Mouse (Mus musculus) T-helper 1 cell (primary cell): ENCODE measurements around the gene Ces1f.
"Not testable (repeated sequence)": the region's sequence is repeated elsewhere in the genome, so short reads cannot be mapped to it uniquely, and the experiment has no call there.

Experiments used
- in situ Hi-C: fragments of 300-600 bp; cut with MboI, MseI; formaldehyde crosslinking; loops from one replicate; pipeline ENCODE4 v1.15.1; 2025; ENCODE audit warnings: high pct_unique_total_duplicates

Ces1f gene

DNA sequence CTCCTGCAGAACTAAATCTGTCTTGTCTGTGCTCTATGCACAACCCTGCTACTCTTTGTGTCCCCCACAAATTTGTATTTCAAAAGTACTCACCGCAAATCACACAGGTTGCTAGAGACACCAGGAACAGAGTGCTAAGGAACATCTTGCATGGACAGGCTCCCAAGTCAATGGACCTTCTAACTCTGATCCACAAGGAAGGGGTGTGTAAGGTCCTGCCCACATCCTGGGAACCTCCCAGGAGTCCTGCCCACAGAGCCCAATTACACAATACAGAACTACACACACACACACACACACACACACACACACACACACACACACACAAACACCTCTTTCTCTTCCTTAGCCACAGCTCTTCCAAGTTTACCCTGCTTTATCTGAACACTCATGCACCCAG, at the start of gene Ces1f:
TSS of gene Ces1f (minus strand) at position 192 of the 400 bp plus-strand sequence.
- in situ Hi-C loops = no loop called here

DNA sequence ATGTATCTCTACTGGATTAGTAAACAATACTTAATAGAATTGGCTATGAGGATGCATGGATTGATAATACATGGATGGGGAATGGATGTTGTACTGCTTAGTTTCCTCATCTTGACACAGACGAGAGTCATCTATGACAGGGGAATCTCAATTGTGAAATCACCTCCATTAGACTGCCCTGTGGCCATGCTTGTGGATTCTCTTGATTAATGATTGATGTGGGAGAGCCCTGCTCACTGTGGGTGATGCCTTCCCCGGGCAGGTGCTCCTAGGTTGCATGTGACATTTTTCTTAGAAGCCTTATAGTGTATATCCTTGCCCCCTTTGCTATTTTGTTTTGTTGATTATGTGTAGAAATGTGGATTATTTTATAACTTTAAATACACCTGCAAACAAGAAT, 45.6 kb upstream of the Ces1f start:
- in situ Hi-C loops = no loop called here

DNA sequence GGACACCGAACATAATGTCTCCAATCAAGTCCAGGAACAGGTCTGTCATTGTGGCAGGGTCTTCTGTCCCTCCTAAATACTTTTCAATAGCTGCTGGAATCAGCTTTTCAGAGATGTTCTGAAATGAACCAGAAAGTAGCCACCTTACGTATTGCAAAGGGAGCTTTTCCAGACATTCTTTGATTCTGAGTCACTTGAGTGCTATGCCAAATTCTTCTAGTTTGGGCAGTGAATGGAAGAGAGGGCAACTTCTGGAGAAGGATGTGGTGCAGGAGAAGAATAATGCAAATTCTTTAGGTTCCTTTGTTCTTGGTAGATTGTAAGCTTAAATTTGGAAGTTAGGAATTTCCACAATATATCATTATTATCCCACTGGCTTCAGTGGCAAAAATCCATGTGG, 37.5 kb upstream of the Ces1f start:
- in situ Hi-C loops = no loop called here

DNA sequence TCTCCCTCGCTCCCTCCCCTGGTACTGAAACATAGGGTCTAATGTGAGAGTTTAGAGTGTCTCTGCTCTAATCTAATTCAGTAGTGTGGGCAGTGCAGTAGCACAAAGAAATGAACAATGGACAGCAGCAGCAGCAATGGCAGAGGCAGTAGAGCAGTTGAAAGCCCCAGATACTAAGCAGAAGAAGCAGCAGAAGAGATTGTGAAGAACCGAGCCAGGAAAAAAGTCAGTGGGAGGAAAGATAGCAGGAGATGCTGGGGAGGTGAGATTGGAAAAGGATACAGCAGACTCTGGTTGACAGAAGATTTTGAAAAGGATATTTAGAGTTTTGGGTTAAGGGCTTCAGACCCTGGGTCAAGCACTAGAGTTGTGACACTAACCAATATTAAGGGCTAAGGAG, 36.0 kb upstream of the Ces1f start:
- in situ Hi-C loops = no loop called here

- in situ Hi-C loops = no loop called here
Observed at GRCm38 (mm10) chr8:93283896-93284295, 4.3 kb upstream of the Ces1f start.

DNA sequence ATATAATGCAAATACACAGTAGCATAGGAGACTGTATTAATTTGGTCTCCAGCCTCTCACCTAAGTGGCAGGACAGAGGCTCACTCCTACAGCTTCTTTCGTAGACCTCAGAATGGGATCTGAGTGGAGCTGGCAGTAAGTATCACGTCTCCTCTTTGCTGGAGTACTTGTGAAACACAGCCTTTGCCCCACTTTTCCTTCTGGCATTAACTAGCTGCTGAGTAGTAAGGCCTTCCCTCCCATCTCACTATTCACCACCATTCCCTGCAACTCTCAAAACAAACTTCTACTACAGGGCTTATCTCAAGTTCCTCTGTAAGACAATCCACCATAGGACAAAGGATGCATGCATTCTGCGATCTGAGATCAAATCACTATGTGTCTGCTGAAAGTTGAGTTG, 2.8 kb upstream of the Ces1f start:
- in situ Hi-C loops = no loop called here

DNA sequence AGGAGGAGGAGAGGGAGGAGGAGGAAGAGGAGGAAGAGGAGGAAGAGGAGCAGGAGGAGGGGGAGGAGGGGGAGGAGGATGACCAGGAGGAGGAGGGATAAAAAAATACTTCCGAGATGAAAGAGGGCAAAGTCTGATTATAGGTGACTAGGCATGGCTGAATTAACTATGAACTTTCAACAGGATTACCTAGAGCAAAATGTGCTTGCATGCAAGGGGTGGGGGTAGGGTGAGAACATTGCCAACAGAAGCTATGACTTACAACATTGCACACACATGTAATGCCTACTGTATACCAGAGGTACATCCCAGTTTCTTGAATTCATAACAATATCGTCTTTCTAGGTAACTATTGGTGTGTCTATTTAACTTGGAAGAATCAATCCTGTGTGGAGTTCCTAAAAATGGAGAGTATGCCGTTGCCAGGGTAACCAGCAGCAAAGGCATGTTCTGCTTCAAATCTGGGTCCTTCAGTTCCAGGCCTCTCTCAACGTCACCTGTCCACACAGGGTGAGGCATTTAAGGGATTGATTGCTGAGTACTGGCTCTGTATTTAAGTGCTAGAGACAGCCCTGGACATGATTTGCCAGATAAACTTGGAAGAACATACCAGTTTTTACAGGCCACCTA, 1.3 kb downstream of the Ces1f start:
- in situ Hi-C loops = no loop called here

DNA sequence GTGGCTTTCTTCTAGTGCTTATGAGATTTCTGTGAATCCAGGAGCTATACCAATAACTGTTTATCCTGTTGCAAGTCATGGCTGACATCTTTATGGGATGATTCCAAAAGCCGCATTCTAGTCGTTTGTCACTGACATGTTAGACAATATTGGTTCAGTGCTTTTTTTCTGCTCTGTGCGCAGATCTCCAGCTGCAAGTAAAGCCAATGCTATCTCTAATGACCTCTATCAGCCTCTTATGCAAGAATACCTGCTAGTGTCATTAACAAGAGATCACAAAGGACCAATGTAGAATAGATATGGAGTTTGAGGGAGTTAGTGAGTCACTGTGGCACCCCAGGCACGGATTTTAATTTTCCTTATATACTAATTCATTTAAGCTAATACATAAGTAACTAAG, 4.9 kb downstream of the Ces1f start:
- in situ Hi-C loops = no loop called here

DNA sequence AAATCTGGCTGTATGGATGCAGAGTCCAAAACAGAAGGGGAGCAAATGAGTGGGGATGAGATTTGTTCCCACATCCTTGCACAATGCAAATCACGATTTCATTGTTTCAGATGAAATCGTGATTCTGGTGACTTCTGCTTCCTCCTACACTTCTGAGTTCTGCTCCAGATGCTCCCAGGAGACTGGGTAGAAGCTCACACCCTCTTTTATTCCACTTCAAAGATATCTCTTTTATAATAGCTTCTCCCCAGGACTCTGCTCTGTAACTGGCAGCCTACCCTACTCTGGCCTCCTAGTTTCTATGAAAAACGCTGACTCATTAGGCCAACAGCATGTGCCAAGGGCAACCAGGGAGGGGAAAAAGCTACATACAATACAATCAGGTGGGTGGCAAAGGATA, 6.2 kb downstream of the Ces1f start:
- in situ Hi-C loops = no loop called here

- in situ Hi-C loops = no loop called here
Observed at GRCm38 (mm10) chr8:93272686-93273085, 6.9 kb downstream of the Ces1f start.

GRCm38 (mm10) chr8:93261436-93261835, 18.1 kb downstream of the Ces1f start:
- in situ Hi-C loops = loop anchor here (10.0 kb wide), 1 partner anchor 213 kb away; no protein-coding TSS in a partner anchor

DNA sequence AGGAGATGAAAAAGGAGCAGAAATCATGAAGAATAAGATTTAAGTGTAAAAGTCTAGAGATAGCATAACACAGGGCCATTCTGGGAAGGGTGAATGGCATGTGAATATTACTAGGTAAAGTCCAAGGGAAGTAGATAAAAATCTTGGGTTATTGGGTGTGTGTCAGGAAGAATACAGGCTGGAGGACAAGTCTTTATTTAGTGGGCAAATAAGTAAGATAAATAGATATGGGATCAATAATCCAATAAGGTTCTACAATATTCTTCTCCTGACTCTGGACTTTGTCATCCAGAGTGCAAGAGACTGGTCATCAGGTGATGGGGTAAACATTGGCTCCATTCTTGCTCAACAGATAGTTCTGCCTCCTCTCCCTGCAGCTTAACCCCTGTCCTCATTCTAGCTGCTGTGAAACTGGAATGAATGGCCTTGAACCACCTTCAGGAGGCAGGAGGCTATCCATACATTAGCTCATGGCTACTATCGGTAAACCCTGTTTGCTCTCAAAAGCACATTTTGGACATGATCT, 27.1 kb downstream of the Ces1f start:
- in situ Hi-C loops = no loop called here

DNA sequence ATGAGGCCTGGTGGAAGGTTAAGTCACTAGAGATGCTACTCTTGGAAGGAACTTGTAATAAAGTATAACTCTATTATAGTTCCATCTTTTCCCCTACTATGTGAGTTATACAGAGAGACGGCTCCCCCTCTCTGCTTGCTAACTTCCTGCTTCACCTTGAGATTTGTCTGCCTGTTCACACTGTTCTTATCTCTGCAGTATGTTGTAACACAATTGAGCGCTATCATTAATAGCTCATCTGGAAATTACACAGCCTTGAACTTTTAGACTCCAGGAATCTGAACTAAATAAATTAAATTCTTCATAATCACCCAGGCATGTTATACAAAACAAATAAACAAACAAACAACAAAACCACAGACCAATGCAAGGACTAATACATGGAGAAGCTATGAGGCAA, 33.5 kb downstream of the Ces1f start:
- in situ Hi-C loops = loop anchor here (5.0 kb wide), 1 partner anchor 674 kb away; no protein-coding TSS in a partner anchor

GRCm38 (mm10) chr8:93239884-93240283, 39.7 kb downstream of the Ces1f start:
- in situ Hi-C loops = no loop called here

GRCm38 (mm10) chr8:93235681-93236080, 43.9 kb downstream of the Ces1f start:
- in situ Hi-C loops = no loop called here

DNA sequence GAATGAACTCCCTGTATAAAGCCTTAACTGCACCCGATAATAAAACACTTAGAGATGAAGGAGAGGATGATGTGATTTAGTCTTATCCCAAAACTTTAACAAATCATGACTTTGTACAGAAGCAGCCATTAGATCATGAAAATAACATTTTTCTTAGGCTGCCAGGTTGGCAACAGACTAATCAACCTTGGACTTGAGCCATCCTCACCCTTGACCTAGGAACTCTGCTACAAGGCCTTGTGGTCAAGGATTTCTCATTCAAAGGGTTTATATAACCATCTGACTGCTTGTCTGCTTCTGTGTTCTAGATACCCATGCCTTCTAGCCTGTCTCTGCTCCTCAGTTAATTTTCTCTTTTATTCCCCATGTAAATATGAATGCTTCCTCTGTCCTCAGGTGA, 44.8 kb downstream of the Ces1f start:
- in situ Hi-C loops = no loop called here

DNA sequence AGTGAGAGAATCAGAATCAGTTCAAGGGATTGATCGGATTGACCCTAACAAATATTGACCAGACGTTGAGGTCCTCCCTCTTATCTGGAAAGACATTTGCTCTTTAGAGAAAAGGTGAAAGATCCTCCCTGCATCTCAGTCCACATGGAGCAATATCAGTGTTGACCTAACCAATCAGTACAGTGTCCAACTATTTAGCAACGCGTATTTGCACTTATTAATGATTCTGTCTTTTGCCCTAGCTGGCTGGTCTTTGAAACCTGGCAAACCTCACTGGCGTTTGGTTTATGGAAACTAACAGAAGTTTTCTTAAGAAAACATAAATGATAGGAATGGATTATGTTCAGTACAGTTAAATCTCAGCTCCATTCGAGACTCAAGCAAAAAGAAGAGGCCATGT, 45.5 kb downstream of the Ces1f start:
- in situ Hi-C loops = no loop called here

- in situ Hi-C loops = no loop called here
Observed at GRCm38 (mm10) chr8:93229446-93229845, 50.1 kb downstream of the Ces1f start, which contains the start of gene Ces1e. Ces1e (minus strand) TSS chr8:93229619.

GRCm38 (mm10) chr8:93228673-93229370, 50.7 kb downstream of the Ces1f start:
- in situ Hi-C loops = no loop called here

GRCm38 (mm10) chr8:93226471-93226870, 53.1 kb downstream of the Ces1f start:
- in situ Hi-C loops = not testable (repeated sequence)

DNA sequence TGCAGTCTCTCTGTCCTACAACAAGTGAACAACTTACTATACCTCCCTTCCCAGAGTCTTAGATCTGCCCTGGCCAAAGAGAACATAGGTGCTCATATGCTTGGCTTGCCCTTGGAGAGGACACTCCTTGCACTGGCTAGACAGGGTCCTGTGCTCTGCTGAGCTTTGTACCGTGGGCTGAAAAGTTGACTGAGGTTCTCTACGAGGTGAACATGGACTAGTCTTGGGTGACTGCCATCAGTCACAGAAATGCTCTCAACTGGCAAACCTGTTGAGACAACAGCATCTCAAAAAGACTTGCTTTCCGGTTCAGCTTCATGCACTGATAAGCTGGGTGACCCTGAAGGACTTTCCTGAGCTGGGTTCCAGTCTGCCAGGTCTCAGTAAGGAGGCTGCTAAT, 57.7 kb downstream of the Ces1f start:
- in situ Hi-C loops = no loop called here

- in situ Hi-C loops = no loop called here
Observed at GRCm38 (mm10) chr8:93217867-93218266, 61.7 kb downstream of the Ces1f start.

DNA sequence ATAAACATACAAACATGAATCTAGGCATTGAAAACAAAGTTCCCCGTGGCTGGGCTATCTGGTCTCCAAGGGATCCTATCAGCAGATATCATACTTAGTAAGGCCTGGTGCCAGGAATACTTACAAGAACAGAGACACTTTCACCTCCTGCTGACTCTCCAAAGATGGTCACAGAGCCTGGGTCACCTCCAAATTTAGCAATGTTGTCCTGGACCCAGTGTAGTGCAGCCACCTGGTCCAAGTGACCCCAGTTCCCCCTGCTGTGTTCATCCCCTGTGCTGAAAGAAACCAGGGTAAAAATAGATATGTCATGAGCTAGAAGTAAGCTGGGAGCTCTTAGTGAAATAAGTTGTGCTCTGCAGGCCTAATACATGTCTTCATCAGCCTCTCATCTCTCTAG, 62.2 kb downstream of the Ces1f start:
- in situ Hi-C loops = no loop called here
